Mouse (Mus musculus) liver, adult 2 months (tissue): ENCODE measurements around the gene Gm20479. TPM values are rescaled to one million over a fixed set of nuclear protein-coding genes. Genes with fewer than 3 reads are reported as not detected.

Source experiments
- DNase-seq: peaks from one replicate; pipeline ENCODE4 v3.0.0-alpha.2; 2011; ENCODE audit warnings: low read depth, low spot score; ENCODE audit errors: extremely low read depth
- H3K27ac ChIP-seq: fragments of 200-500 bp; replicated peaks from 2 replicates; pipeline ENCODE4 v1.5.1; 2012; ENCODE audit warnings: low read depth, mild to moderate bottlenecking, control low read depth, inconsistent platforms, low read length; ENCODE audit not compliant: insufficient read depth
- H3K27me3 ChIP-seq: fragments of 200-500 bp; 2 replicates; pipeline ENCODE4 v1.6.1; 2012; ENCODE audit warnings: mild to moderate bottlenecking, moderate library complexity, low read length, inconsistent platforms; ENCODE audit not compliant: control insufficient read depth, insufficient read depth
- H3K36me3 ChIP-seq: fragments of 200-500 bp; 2 replicates; pipeline ENCODE4 v1.6.1; 2012; ENCODE audit warnings: low read length, inconsistent platforms; ENCODE audit not compliant: control insufficient read depth, insufficient read depth
- H3K4me1 ChIP-seq: fragments of 200-500 bp; 2 replicates; pipeline ENCODE4 v1.6.1; 2011; ENCODE audit warnings: low read length; ENCODE audit not compliant: control insufficient read depth, insufficient read depth
- H3K4me3 ChIP-seq: fragments of 200-500 bp; 2 replicates; pipeline ENCODE4 v1.5.1; 2011; ENCODE audit warnings: low read depth, mild to moderate bottlenecking, control low read depth, low read length, moderate library complexity; ENCODE audit not compliant: insufficient read depth
- H3K79me2 ChIP-seq: fragments of 200-500 bp; 2 replicates; pipeline ENCODE4 v1.6.1; 2012; ENCODE audit warnings: inconsistent platforms, mild to moderate bottlenecking, low read length, moderate library complexity; ENCODE audit not compliant: control insufficient read depth, insufficient read depth
- H3K9ac ChIP-seq: fragments of 200-500 bp; 2 replicates; pipeline ENCODE4 v1.6.1; 2012; ENCODE audit warnings: low read depth, mild to moderate bottlenecking, control low read depth, inconsistent platforms, low read length
- CTCF ChIP-seq: fragments of 200-500 bp; IDR thresholded peaks from 2 replicates; pipeline ENCODE4 v1.5.1; 2011; ENCODE audit warnings: low read depth, low read length, control low read depth
- POLR2A ChIP-seq: fragments of 200-500 bp; IDR thresholded peaks from 2 replicates; pipeline ENCODE4 v1.6.1; 2011; ENCODE audit warnings: low read length, control low read depth; ENCODE audit not compliant: insufficient read depth; ENCODE audit errors: extremely low read depth
- WGBS: fragments of 180-500 bp; shearing (Covaris S2); methylation state at CpG from one replicate; pipeline ENCODE4 v1.1.7; 2018; 5-methylcytosine and 5-hydroxymethylcytosine counted together
- polyA plus RNA-seq: library from polyadenylated mRNA; depleted of rRNA; stranded (reverse); fragments of >200 nt; gene quantifications from 2 replicates; pipeline ENCODE4 v1.2.3, GENCODE M21; 2012
- total RNA-seq: library from RNA; depleted of rRNA; stranded (reverse); fragments of >200 nt; gene quantifications from 2 replicates; pipeline ENCODE4 v1.2.3, GENCODE M21; 2014

Gene Gm20479
- total and polyA plus RNA-seq, 2 experiments = not detected

DNA sequence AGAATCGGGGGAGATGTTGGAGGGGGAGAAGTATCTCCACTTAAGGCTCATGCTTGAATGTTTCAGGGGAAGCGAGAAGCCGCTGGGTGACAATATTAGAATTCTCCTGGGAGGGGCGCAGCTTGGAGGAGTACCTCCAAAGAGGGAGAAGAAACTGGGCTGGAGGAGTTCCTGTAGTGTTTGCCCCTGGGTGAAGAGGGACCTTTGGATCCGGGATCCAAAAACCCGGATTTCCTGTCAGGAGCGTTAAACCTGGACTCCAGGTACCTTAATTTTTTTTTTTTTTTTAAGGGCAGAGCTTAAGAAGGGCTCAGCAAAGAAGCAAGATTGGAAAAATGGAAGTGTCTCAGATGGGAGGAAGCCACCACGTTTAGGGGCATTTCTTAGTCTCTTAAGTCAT, 25.4 kb downstream of the Gm20479 start:
- no peak for TF ChIP-seq CTCF
- TF ChIP-seq POLR2A = no peak
- no peak for DNase-seq
- Histone ChIP-seq H3K27me3 (peaks cover 10% of the 10 kb centered on the region), H3K79me2 (no peaks in the 10 kb centered on the region), H3K27ac (peak overlapping the region; percentile 66), H3K4me1 (no peaks in the 10 kb centered on the region; the same call in 1 of the 2 replicates), H3K36me3 (no peaks in the 10 kb centered on the region), H3K9ac (peak overlapping the region; percentile 15), H3K4me3 (peak overlapping the region; percentile 71)
- 10% methylated on average over 8 of the region's 8 CpGs for WGBS

GRCm38 (mm10) chr7:27331541-27331851, 25.7 kb downstream of the Gm20479 start:
- H3K27ac ChIP-seq = peak overlapping the region; percentile 66
- no peaks in the 10 kb centered on the region; the same call in 1 of the 2 replicates for H3K4me1 ChIP-seq
- 8% methylated on average over 8 of the region's 8 CpGs for WGBS
- H3K4me3 ChIP-seq = peak overlapping the region; percentile 57
- H3K36me3 ChIP-seq = no peaks in the 10 kb centered on the region
- H3K27me3 ChIP-seq = peaks cover 9% of the 10 kb centered on the region
- no peak for DNase-seq
- H3K79me2 ChIP-seq = no peaks in the 10 kb centered on the region
- no peak for TF ChIP-seq POLR2A
- TF ChIP-seq CTCF = no peak
- peak overlapping the region; percentile 36; the same call in 1 of the 2 replicates for H3K9ac ChIP-seq

- Histone ChIP-seq H3K79me2 (no peaks in the 10 kb centered on the region), H3K27me3 (peaks cover 5% of the 10 kb centered on the region), H3K9ac (peak overlapping the region; percentile 36), H3K4me1 (peaks cover 2% of the 10 kb centered on the region), H3K4me3 (peak overlapping the region; percentile 57), H3K27ac (peak overlapping the region; percentile 66), H3K36me3 (no peaks in the 10 kb centered on the region)
- DNase-seq = peak; percentile 61
- TF ChIP-seq CTCF = no peak
- TF ChIP-seq POLR2A = no peak
- WGBS = under 1% methylated on average over 39 of the region's 39 CpGs
Measured at GRCm38 (mm10) chr7:27330709-27331540, 26.3 kb downstream of the Gm20479 start.

DNA sequence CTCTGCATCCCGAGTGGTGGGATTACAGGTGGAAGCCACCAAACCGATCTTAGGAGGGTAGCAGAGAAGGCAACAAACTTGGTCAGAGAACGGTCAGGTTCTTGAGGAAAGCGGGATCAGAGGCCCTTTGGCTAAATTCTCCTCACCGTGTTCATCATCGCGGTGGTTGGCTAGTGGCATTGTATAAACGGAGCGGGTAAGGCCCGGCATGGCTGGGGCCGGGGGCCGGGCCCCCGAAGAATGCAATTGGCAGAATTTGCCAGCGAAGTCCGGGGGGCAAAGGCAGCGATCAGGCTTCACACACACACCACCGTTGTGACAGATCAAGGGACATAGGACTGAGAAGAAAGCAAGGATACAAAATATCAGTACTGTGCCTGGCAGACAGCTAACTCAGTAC, 27.2 kb downstream of the Gm20479 start:
- Histone ChIP-seq H3K79me2 (no peaks in the 10 kb centered on the region), H3K9ac (no peak overlapping the region), H3K4me3 (no peak overlapping the region), H3K27ac (no peak overlapping the region), H3K36me3 (no peaks in the 10 kb centered on the region), H3K27me3 (peaks cover 5% of the 10 kb centered on the region), H3K4me1 (peaks cover 2% of the 10 kb centered on the region)
- WGBS = 32% methylated on average over 17 of the region's 17 CpGs
- TF ChIP-seq CTCF = no peak
- TF ChIP-seq POLR2A = no peak
- no peak for DNase-seq

GRCm38 (mm10) chr7:27329326-27329947, 27.8 kb downstream of the Gm20479 start:
- no peak overlapping the region for H3K4me3 ChIP-seq
- TF ChIP-seq POLR2A = no peak
- TF ChIP-seq CTCF = peak; percentile 82

More at GRCm38 (mm10) chr7:27329326-27329947, 27.8 kb downstream of the Gm20479 start:
- peaks cover 2% of the 10 kb centered on the region for H3K4me1 ChIP-seq
- no peak overlapping the region for H3K27ac ChIP-seq
- 7% methylated on average over 45 of the region's 45 CpGs for WGBS
- DNase-seq = peak; percentile 15
- no peaks in the 10 kb centered on the region for H3K79me2 ChIP-seq
- H3K36me3 ChIP-seq = no peaks in the 10 kb centered on the region
- H3K27me3 ChIP-seq = peaks cover 5% of the 10 kb centered on the region
- H3K9ac ChIP-seq = 0 out of 2 replicates have a peak overlapping the region, but pooled peaks have one; percentile 12
